Mouse (Mus musculus) ovary, postnatal 14 days (tissue): Measurements from ENCODE around the gene Gtf3a.
A peak's percentile ranks its signal among the peaks of the same experiment; 100 is the strongest.
"Not testable (repeated sequence)": the region's sequence is repeated elsewhere in the genome, so short reads cannot be mapped to it uniquely, and the experiment has no call there.

Source experiments
- DNase-seq: peaks from one replicate; pipeline ENCODE4 v3.0.0; 2022; ENCODE audit warnings: low spot score

The Gtf3a gene

DNA sequence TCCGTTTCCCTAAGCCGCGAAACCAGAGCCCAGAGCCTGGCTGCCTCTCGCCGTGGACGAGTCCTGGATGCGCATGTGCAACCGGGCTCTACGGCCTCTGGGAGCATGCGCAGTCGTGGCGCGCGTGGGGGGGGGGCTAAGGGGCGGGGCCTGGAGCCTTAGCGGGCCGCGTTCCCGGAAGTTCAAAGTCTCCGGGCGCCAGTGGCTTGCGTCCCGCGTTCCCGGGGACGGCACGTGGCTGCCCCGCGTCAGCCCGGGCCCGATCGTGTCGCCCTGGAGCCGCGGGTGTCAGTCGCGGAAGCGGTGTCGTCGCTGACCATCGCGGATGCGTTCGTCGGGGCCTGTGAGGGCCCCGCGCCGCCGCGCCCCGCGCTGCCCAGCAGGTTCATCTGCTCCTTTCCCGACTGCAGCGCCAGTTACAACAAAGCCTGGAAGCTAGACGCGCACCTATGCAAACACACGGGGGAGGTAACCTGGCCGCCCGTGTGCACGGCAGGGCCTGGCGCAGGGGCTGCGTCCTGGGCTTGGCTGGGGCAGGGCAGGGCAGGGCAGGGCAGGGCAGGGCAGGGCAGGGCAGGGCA, at the start of gene Gtf3a:
TSS of gene Gtf3a (plus strand) at position 150 of the 581 bp plus-strand sequence.
- peak; percentile 54 for DNase-seq

DNA sequence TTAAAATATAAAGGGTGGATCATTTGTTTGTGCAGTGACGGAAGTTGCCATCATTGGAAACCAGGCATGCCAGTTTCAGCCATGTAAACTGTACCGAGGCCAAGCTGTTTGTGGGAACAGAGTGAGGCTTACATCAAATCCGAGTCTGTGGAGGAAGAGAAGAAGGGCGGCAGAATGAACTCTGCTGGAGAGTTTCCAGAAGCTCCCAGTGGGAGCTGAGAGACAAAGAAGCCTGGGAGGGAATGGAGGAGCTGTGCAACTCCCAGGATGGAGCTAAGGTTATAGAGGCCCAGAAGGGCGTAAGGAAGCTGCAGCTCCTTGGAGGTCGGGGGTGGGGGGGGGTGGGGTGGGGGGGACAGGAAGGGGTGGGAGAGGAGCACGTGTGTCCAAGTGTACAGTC, 48.1 kb upstream of the Gtf3a start:
- DNase-seq: no peak

DNA sequence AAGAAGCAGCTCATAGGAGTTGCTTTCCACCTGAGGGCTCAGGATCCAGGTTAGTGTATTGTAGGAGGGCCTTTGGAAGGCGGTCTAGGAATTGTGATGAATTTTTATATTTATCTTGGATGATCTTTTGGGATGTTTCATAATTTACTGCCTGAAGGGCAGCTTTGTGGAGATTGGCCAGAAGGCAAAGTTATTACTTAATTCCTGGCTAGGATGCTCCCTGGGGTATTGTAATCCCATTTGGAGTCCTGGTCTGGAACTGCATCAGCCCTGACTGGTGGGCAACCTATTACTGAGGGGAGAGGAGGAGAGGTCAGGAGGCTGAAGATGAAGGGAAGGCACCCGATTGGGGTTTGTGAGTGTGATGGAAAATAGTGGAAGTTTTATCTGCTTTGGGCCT, 47.0 kb upstream of the Gtf3a start:
- no peak for DNase-seq

DNA sequence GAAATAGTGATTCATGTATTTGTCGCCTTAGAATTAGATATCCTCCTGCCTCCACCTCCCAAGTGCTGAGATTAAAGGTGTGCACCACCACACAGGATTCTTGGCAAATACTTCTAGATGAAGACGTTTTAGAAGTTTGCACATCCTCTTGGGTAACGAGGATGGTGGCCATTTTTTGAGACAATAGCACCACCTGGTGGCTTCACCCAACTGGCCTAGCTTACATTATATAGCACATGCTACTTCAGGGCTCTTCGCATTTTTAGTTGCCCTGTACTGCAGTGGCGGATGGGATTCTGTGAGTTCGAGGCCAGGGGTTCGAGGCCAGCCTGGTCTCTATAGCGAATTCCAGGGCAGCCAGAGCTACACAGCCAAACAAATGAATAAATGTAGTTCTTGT, 44.1 kb upstream of the Gtf3a start:
- peak; percentile 58 for DNase-seq

DNA sequence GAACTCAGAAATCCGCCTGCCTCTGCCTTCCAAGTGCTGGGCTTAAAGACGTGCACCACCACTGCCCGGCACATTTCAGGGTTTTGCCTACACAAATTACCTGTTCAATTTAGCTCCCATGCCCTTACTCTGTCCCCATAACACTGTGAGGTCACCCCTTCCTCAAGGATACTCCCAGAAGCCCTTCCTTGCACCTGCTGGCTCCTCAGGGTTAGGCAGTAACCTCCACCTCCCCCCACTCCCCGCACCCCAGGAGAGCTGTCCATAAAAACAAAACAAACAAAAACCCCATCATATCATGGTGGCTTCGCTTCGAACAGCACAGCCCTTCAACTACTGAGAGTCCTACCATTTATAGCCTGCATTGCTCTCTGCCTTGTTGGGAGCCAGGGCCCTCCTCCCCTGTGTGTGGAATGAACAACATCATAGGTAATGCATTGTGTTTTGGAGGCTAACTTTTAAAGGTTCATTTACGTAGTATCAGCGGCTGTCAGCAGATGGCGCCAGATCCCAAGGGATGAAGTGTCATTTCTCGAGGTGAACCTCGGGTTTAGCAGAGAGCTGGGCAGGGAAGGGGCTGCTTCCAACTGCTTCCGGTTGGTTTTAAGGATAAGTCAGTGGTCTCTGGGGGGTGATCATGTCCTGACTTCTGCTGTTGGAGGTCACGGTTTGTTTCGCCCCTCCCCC, 42.8 kb upstream of the Gtf3a start:
- DNase-seq: peak; percentile 80

DNA sequence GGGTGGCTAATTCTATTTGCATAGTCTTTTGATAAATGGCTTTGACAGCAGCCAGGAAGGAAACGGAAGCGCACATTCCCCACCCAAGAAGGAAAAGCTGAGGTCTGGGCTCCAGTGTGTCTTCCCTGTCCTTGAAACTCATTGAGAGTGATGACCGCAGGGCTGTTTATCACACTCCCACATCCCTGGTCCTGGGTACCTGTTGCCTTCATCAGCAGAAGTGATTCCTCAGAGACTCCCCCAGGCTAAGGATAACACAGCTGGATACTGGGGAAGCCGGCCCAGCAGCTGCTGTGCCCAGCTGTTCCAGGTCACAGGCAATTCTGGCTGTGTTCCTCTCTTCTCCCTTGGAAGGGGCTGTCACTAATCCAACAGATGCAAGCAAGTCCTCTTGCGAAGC, 40.9 kb upstream of the Gtf3a start:
- no peak for DNase-seq

DNA sequence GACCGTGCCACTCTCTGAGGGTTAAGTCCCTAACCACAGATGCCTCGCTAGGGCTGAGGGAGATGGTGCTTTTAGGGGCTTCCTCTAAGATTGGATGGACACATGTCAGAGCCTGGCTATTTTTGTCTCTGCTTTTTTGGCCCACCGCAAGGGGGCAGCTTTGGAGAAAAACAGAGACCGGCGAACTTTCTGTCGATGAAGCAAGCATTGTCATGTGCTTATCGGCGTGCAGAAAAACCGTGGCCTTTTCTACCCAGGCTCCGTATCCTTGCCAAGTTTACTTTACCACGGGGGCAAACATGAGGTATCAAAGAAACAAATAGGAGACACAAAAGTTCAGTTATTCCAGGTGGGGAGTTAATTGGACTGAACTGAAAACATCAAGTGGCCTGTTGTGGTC, 39.8 kb upstream of the Gtf3a start:
- DNase-seq: no peak

DNA sequence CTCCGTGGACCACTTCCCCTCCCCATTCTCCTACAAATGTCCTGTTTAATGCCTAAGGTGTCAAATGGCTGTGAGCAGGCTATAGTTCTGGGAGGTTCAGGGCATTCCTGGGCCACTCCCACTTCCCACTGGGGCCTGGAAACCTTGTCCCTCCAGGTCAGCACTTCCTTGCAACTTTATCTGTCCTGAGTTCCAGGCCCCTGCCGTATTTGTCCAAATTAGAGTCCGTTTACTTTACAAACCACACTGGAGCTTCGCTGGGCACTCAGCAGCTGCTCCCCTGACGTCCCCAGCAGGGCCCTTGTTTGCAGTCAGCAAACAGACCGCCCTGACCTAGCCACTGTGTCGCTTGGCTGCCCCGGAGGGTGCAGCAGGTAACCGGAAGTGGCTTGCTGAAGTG, 36.3 kb upstream of the Gtf3a start:
- no peak for DNase-seq

DNA sequence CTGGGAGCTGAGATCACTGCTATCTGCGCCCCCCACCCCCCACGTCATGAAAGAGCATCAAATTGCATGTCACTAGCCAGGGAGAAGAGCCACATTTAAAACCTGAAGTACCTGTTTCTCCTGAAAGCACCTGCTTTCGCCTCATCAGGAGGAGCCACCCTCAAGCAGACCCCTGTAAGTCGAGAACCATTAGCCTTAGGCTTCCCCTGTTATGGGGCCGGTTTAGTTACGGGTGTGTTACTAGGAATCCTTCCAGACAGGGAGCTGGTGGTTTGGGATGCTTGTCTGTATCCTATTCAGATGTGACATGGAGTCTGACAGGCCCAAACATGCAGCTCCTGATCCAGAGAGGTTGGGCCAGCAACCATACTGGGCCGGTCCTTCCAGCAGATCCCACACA, 35.1 kb upstream of the Gtf3a start:
- DNase-seq: no peak

DNA sequence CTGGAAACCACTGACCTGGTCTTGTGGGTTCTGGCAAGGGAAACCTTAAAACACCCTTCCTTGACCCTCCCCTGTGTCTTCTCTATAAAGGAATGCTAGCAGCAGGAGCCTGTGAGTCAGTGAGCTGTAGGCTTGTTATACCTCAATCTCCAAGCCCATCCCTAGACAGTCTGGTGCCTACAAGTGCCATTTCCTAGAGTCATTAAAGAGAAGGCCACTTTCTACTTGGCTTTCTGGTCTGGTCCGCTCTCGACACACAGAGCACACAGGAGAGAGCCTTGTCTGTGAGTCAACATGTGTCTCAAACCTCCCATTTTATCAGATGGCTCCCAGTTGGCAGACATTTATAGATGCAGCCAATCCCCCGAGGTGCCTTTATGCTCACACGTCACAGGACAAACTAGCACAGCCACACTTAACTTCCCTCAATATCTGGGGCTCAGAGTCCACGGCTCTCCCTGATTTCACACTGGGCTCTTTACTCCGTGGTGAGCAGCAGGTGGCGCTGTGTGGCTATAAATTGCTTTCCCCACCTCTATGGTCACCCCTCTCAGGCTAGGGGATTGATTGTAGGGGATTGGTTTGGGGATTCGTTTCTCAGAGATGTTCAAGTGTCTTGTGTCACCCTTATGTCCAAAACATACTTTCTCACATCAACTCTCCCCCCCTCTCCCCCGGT, 34.2 kb upstream of the Gtf3a start:
- DNase-seq: peak; percentile 48

DNA sequence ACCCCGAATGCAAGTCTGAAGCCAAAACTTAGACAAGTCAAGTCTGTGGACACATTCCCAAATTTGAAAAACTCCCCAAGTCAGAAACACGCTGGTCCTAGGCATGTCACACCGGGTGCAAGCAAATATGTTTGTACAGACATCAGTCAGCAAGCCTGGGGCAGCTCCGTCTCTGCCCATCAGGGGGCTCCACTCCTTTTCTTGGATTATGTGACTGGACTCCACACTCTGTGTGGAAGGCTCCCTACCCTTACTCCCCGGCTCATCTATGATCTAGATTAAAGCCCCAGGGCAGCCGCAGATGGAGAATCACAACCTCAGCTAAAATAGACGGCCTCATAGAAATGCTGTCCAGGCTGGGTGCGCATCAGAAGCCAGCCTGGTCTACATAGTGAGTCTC, 32.2 kb upstream of the Gtf3a start:
- DNase-seq: no peak

DNA sequence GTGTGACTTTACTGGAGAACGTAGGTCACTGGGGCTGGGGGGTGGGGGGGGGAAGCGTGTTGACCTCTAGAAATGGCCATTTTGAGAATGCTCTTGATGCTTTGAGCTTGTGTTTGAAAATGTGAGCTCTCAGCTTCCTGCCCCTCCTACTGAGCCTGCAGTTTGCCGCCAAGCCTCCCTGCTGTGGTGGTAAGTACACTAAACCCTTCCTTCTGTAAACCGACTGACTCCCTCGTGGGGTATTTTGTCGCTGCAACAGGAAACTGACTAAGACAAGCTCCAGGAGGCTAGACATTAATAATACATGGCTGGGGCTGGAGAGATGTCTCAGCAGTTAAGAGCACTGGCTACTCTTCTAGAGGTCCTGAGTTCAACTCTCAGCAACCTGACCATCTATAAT, 31.7 kb upstream of the Gtf3a start:
- no peak for DNase-seq

DNA sequence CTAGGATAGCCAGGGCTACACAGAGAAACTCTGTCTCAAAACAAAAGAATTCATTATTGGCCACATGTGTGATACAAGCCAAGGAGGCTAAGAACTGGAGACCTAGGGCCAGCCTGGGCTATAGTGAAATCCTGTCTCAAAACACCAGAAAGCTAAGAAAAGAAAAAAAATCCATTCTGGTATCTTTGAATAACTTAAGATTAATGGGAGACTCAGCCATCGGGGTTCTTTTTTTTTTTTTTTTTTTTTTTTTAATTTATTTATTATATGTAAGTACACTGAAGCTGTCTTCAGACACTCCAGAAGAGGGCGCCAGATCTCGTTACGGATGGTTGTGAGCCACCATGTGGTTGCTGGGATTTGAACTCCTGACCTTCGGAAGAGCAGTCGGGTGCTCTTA, 31.1 kb upstream of the Gtf3a start:
- DNase-seq: not testable (repeated sequence)

DNA sequence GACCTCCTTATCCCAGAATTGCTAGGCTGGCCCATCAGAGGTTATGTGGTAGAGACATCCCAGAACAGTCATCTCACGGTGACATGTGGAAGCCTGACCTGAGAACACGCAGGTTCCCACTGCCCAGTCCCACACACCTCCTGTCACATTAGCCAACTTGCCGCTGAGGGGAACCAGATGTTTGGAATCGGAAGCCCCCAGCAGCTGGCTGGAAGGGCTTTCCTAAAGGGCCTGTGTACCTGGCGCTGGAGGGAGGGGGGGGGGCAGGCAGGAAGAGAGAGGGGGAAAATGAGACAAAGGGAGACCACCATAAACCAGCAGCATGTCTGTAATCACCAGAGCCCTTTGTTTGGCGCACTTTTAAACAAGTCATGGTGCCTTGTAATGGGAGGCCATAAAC, 28.6 kb upstream of the Gtf3a start:
- DNase-seq: no peak

DNA sequence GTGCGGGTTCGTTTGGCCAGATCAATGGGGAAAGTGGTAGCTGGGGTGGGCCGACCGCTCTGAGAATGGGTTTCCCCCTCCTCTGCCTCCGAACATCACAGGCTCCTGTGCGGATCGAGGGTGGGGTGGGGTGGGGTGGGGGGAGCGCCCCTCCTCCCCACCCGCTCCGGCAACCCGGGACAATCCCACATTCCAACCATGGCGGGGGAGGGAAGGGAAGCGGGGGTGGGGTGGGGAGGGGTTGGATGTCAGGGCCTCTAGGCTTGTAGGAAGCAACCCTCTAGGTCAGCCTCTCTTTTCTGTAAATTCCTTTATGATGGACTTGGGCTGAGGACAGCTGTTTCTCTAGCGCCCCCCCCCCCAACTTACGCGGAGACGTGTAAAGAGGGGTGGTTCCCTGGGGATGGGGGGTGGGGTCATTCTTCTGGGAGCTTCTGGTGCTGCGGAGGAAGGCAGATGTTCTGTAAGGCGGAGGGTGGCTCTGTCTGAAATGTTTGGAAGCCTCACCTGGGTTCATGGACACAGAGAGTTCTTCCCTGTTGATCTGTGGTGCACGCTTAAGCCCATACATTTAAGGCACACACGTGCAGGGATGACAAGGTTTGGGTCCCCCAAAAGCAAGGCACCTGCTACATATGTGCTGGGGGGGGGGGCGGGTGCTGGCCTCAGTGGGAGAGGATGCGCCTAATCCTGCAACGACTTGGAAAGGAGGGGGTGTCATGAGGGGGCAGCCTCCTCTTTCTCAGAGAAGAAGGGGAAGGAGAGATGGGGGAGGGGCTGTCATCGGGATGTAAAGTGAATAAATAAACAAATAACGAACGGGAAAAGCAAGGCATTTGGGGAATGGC, 27.9 kb upstream of the Gtf3a start:
- DNase-seq: no peak

DNA sequence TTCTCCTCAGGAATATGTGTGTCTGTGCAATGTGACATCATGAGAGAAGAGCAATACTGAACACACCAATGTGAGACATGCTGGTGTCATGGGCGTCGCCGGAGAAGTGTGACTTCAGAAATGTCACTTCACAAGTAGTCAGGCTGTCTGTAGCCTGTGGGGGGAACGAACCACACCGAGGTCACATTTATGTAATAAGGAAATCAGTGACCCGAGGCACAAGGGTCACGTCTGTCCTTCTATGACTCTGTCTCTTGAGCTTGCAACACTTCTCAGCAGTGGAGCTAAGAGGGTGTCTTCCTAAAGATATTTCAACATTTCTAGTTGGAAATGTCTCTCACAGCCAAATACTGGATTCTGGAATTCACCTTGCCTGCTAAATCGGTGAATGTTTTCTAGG, 27.2 kb upstream of the Gtf3a start:
- DNase-seq: no peak

DNA sequence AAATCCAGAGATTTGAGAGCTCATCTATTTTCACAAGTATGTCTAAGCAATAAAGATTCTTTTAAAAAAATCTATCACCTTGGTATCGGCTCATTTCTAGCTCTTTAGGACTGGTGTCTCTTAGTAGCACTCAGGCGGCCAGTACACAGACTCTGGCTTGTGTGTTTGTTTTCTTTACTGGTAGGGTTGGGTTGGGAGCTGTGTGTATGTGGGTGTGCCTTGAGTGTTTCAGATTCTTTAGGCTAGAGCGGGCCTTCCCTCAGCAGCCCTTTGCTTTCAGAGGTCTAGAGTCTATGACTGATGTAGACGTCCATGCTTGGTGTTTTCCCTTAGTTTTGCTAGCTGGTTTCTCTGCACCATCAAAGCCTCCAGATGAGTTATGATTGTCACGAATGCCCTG, 24.9 kb upstream of the Gtf3a start:
- no peak for DNase-seq

DNA sequence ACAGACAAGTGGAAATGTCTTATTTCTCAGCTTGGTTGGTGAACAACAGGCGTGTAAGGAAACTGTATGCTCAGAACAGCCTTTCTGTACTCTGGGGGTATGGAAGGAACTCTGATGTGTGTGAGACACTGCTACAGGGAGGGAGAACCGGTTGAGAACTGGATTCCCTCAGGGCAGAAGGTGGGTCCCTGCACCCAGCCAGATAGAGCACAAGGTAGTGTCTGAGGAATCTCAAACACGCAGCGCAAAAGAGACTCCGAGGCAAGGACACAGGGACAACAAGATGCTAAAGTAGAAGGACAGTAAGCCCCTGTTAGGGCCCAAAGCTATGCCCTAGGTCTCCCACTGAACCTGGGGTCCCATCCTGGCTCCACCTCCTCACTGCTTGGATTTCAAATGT, 21.8 kb upstream of the Gtf3a start:
- DNase-seq: no peak

DNA sequence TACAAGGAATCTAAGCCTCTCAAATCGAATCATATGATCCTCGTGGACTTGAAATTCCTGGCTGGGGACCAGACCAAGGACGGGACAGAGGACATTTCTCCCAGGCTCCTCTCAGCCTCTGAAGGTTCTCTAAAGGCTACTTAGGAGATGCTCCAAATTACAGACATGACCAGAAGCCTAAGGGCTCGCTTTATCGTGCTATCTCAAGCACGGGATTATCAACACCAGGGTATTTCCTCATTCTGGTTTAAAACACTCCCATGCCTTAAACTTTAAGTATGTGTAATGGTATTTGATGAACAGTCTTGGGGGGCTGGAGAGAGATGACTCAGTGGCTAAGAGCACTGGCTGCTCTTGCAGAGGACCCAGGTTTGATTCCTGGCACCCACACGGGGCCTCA, 17.0 kb upstream of the Gtf3a start:
- DNase-seq: no peak

DNA sequence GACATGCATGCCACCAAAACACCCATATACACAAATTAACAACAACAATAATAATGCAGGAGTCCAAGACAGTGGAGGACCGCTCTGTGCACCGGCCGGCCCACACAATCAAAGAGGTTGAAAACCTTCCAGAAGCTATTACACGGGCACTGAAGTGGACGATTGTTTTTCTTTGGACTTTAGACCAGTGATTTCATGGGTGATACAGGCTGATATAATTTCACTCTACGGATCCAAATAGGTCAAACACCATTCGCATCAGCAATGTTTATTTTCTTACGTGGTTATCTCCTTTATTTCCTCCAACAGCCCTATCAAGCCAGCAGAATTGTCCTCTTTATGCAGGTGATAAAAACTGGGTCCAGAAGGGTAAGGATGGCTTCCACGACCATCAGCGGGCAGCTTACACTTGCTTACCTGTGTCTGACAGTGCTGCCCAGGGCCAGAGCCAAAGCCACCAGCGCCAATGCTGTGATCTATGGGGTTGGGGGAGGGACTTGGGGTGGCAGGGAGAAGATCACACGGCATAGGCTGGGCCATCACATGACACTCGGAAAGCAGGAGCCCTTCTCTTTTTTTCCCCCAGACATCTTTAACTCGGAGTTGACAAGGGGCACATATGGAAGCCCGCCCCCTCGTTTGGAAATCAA, 16.4 kb upstream of the Gtf3a start:
- no peak for DNase-seq

DNA sequence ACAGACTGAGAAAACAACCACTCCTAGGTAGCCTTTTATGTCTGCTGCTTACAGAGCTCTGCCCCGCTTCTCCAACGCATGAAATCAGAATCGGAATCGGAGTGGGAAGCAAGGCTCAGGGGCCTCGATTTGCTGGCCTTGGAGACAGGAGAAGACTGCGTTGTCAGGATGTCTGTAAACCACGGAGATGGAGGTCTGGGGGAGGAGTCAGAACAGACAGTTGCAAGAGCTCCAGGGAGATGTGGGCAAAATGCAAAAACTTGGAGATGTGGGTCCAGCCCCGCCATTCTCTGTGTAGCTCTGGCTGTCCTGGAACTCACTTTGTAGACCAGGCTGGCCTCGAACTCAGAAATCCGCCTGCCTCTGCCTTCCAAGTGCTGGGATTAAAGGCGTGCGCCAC, 15.0 kb upstream of the Gtf3a start:
- DNase-seq: no peak
